Mouse (Mus musculus) gastrocnemius, adult 8-10 months (tissue): ENCODE measurements around the gene Chfr. TPM values are rescaled to one million over a fixed set of nuclear protein-coding genes. Genes with fewer than 3 reads are reported as not detected.

Source experiments
- total RNA-seq, 4 experiments: library from RNA; stranded (reverse); gene quantifications; 2 replicates each; pipeline ENCODE4 v1.2.4; 2022

The Chfr gene
- total RNA-seq, 4 experiments from 2014 or later, result 9.0 to 12.7 (median 12.0) TPM

Other genes starting within 250 kb of the Chfr start
- 1 to 10 TPM; 3.8 to 7.8 (median 5.5) TPM for gene Gm15446, start 212.4 kb upstream of the Chfr start, total RNA-seq
- 1 to 10 TPM; 7.7 to 9.9 (median 8.6) TPM for gene Zfp932, start 139.3 kb upstream of the Chfr start, total RNA-seq
- 1 to 10 TPM in 3 of 4 experiments, under 1 TPM in 1; 0.65 to 2.5 (median 1.8) TPM for gene Gm17655, start 63.3 kb upstream of the Chfr start, total RNA-seq
- gene Gm35315, start 41.4 kb upstream of the Chfr start, total RNA-seq, result under 1 TPM; 0.27 to 0.49 (median 0.34) TPM
- not detected for gene Plcxd1, start 35.9 kb upstream of the Chfr start, total RNA-seq
- gene Gtpbp6, start 27.6 kb upstream of the Chfr start, total RNA-seq, result 10 to 100 TPM; 10.9 to 20.6 (median 13.5) TPM
- gene Zfp605, start 25.8 kb upstream of the Chfr start, total RNA-seq, result 1 to 10 TPM; 3.5 to 5.4 (median 4.3) TPM
- 10 to 100 TPM; 44.1 to 52.7 (median 50.0) TPM for gene Golga3, start 40.9 kb downstream of the Chfr start, total RNA-seq
- gene Ankle2, start 95.2 kb downstream of the Chfr start, total RNA-seq, result 10 to 100 TPM; 30.9 to 39.7 (median 33.5) TPM
- 10 to 100 TPM; 25.4 to 30.6 (median 28.3) TPM for gene Pgam5, start 134.1 kb downstream of the Chfr start, total RNA-seq
- gene Pxmp2, start 150.3 kb downstream of the Chfr start, total RNA-seq, result 10 to 100 TPM; 38.1 to 54.8 (median 44.5) TPM
- 1 to 10 TPM in 3 of 4 experiments, under 1 TPM in 1; 0.99 to 2.5 (median 1.5) TPM for gene Pole, start 150.5 kb downstream of the Chfr start, total RNA-seq
- gene P2rx2, start 207.4 kb downstream of the Chfr start, total RNA-seq, result not detected
- gene Lrcol1, start 208.9 kb downstream of the Chfr start, total RNA-seq, result not detected